Mouse (Mus musculus): Measurements from ENCODE around the gene Tgif2. TPM values are rescaled to one million over a fixed set of nuclear protein-coding genes. Genes with fewer than 3 reads are reported as not detected.
"Not testable (repeated sequence)": the region's sequence is repeated elsewhere in the genome, so short reads cannot be mapped to it uniquely, and the experiment has no call there.

Tgif2 gene
- total RNA-seq, 2 experiments from 2014 or later, result 5.7 to 6.0 TPM

DNA sequence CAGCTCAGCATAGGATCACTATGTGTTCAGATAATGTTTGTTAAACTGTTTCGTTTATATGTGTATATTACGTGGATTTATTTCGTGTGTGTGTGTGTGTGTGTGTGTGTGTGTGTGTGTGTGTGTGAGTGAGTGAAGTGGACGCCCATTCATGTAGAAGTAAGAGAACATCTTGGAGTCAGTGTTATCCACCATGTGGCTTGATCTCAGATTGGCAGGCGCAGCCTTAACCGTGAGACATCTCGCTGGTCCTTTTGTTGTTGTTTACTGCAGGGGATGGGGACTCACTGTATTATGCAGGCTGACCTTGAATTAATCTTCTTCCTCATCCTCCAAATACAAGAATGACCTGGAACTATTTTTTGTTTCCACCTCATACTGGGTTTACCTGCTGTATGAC, 29.7 kb downstream of the Tgif2 start:
- DNase-seq, result no peak
- intact Hi-C loops (cut with DNase I), result no loop called here

GRCm38 (mm10) chr2:156870519-156870918, 30.7 kb downstream of the Tgif2 start:
- intact Hi-C loops (cut with DNase I), result loop anchor here (5.0 to 10.0 kb wide), 2 partner anchors 127 to 224 kb away; no protein-coding TSS in a partner anchor
- peak; percentile 37 for DNase-seq

DNA sequence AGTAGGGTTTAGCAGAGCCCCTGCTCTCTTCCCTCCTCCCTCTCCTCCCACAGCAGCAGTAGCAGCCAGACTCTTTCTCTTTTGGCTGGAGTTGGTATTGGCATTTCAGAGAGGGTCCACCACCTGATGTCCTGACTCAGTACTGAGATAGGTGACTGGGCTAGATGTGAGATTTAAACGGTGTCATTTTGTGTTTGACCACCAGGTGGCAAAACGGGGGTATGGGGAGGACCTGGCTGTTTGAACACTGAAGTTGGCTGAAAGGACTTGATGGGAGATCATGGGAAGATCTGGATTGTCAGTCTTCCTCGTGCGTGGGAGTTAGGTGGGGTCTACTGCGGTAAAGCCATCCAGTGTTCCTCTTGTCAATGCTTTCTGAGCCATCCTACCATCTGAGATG, 33.8 kb downstream of the Tgif2 start:
- DNase-seq, result peak; percentile 53
- intact Hi-C loops (cut with DNase I), result loop anchor here (5.0 to 10.0 kb wide), 2 partner anchors 124 to 221 kb away; no protein-coding TSS in a partner anchor

DNA sequence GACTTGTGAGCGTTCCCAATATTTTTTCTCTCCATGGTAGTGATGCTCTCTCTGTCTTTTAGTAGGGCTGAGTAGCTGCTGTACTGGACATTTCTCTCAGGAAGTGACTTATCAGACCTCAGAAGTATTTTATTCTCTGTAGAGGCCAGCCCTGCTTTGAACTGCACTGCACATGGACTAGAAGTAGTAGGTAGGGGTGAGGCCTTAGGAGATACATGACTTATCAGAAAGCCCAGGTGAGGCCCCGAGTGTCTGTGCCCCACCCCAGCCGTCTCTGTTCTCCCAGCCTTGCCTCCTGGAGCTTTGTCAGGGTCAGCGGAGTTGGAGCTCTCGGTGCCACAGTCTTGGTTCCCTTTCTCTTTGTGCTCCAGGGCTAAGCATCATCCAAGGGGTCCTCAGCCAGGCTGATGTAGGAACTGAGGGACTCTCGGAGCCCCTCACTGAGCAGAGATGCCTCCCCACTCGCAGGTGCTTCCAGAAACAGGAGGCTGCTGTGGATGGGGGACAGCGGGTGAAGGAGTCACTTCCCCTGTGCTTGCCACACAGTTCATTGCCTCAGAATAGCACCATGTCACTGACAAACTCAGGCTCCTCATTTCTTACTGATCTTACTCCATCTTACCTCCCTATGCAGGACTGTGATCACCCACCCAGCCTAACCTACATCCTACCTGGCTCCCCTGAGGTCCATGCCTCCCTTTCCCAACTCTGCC, 34.4 kb downstream of the Tgif2 start:
- intact Hi-C loops (cut with DNase I), result loop anchor here (5.0 to 10.0 kb wide), 2 partner anchors 123 to 221 kb away; no protein-coding TSS in a partner anchor
- DNase-seq, result no peak

GRCm38 (mm10) chr2:156874760-156875510, 35.1 kb downstream of the Tgif2 start:
- intact Hi-C loops (cut with DNase I), result loop anchor here (5.0 to 10.0 kb wide), 2 partner anchors 122 to 220 kb away; no protein-coding TSS in a partner anchor
- peak; percentile 27 for DNase-seq

GRCm38 (mm10) chr2:156877726-156878125, 37.9 kb downstream of the Tgif2 start:
- intact Hi-C loops (cut with DNase I), result loop anchor here (10.0 kb wide), 1 partner anchor 217 kb away; no protein-coding TSS in a partner anchor
- DNase-seq, result no peak

- intact Hi-C loops (cut with DNase I), result loop anchor here (10.0 kb wide), 1 partner anchor 215 kb away; no protein-coding TSS in a partner anchor
- no peak for DNase-seq
Measured at GRCm38 (mm10) chr2:156879541-156879940, 39.7 kb downstream of the Tgif2 start.

GRCm38 (mm10) chr2:156882431-156883001, 42.7 kb downstream of the Tgif2 start:
- intact Hi-C loops (cut with DNase I), result no loop called here
- no peak for DNase-seq

- intact Hi-C loops (cut with DNase I), result no loop called here
- peak; percentile 48 for DNase-seq
Measured at GRCm38 (mm10) chr2:156884396-156885211, 44.8 kb downstream of the Tgif2 start.

DNA sequence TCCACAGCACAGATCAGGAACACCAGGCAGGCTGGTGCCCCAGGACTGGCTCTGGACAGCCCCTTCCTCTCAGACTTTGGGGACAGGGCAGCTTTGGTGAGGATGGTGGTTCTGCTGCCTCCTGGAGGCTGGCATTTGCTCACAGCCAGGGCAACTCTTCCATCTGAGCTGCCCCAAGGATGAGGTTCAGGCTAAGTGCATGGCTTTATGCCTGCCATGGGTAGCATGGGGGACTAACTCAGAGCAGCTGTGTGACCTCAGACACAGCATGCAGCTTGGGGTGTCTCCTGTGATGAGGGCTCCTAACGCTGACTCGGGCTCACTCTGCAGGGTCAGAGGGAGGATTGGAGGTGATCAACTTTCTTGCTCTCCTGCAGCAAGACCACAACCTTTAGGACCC, 45.9 kb downstream of the Tgif2 start:
- DNase-seq; intact Hi-C loops (cut with DNase I): not testable (repeated sequence)

GRCm38 (mm10) chr2:156886084-156886631, 46.4 kb downstream of the Tgif2 start:
- intact Hi-C loops (cut with DNase I), result no loop called here
- no peak for DNase-seq

- intact Hi-C loops (cut with DNase I), result no loop called here
Measured at GRCm38 (mm10) chr2:156887017-156887416, 47.2 kb downstream of the Tgif2 start, which contains the start of gene Sla2. Sla2 (minus strand) TSS chr2:156887192.

DNA sequence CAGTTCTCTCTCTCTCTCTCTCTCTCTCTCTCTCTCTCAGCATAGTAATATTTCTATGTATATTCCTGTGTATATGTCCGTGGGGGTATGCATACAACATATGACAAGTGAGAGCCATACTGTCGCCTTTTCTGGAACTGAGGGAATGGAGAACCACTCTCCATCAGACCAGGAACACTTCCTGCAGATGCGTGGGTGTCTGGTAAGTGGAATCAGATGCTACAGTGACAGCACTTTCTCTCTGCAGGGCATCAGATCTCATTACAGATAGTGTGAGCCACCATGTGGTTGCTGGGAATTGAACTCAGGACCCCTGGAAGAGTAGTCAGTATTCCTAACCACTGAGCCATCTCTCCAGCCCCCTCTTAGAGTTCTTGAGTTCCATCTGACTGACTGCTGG, 48.7 kb downstream of the Tgif2 start:
- intact Hi-C loops (cut with DNase I), result no loop called here
- DNase-seq, result no peak

More at GRCm38 (mm10) chr2:156887017-156887416, 47.2 kb downstream of the Tgif2 start, which contains the start of gene Sla2:
- no peak for DNase-seq

DNA sequence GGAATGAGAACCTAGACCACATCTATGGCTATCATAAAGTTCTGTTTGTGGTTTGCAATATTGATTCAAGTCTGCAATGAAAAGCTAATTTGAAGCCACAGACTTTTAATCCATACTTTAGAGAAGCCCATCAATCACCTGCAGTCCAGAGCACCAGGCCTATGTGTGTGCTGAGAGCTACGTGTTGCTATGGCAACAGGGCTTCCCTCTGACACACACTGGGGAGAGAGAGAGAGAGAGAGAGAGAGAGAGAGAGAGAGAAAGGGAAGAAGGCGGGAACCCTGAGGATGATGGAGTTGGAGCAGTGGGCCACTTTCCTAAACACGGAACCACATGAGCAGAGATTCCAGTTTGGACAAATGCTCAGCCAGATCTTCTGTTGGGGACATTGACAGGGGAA, 52.4 kb downstream of the Tgif2 start:
- no peak for DNase-seq
- intact Hi-C loops (cut with DNase I), result no loop called here

- DNase-seq, result no peak
- intact Hi-C loops (cut with DNase I), result no loop called here
Measured at GRCm38 (mm10) chr2:156892821-156893220, 53.0 kb downstream of the Tgif2 start.

DNA sequence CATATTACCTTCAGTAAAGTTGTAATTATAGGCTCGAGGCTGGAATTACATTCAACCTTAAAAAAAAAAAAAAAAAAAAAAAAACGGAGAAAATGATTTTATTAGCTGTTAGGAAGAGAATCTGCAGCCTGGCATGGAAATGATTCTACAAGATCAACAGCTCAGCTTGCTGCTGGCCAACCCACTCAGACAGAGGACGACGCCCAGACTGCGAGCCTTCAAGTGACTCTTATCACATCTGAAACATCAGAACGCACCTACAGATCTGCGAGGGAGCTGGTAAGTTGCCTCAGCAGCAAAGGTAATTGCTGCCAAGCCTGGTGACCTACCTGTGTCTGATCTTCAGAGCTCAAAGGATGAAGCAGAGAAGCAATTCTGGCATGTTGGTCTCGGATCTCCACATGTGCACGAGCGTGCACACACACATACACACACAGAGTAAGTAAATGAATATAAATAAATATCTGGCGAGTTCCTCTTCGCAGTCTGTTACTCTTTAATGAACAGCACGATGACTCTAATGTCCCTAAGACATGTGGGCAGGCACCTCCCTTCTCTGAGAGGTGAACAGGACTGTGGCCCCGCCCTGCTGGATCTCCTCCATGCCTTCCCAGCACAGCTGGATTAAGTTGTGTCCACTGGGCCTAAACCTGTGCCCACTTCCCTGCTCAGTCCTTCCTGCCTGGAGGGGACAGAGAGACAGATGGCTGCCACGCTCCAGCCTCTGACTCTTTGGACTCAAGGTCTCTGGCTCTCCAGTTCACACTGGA, 54.9 kb downstream of the Tgif2 start:
- intact Hi-C loops (cut with DNase I), result no loop called here
- DNase-seq, result no peak

DNA sequence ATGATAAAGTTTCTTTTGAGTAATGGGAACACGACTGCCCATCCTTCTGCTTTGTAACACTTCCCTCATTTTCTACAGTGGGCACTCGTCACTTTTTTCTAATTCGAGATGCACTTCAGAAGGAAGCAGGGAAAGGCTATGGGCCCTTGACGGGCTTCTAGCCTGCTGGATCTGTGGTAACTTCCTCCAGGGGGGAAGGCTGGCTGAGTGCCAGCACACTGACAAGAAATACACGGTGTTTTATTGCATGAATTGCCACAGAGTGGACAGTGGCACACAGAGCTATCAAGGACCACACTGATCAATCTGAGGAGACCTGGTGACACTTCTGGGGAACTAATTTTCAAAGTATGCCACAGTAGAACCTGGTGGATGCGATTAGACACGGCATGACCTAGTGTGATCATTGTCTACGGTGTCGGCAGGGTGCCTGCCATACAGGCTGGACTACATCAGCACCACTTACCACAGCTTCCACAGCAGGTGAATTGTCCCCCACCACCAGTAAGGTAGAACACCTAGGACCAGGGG, 56.6 kb downstream of the Tgif2 start:
- intact Hi-C loops (cut with DNase I), result no loop called here
- DNase-seq, result peak; percentile 41

DNA sequence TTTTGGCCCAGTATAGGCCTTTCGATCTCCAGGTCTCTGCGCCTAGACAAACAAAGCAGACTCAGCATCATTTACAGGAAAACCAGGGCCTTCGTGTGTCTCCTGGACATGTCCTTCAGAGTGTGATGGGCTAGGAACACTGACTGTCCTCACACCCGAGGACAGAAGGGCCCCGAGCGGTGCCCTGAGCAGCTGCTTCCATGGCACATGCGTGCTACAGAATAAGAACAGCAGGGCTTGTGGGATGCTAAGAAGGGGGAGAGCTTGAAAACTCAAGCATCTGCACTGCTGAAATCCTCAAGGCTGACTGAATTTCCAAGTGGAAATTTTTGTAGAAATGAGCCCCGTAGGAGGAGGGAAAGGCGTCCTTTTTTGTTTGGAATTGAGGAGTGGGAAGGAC, 57.2 kb downstream of the Tgif2 start:
- intact Hi-C loops (cut with DNase I), result no loop called here
- DNase-seq, result no peak

DNA sequence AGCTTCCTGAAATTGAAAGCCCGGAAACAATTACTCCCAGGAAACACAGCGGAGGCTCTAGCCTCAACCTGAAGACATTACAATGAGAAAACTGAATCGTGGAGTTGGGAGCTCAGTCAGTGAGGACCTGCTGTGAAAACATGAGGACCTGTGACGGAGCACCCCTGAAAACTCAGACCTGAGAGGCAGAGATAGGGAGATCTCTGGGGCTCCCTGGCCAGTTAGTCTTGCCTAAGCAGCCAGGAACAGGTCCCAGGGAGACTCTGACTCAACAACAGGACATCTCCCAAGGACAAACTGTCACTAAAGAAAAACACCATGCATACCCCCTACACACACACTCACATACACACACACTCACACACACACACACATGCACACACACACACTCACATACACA, 58.6 kb downstream of the Tgif2 start:
- intact Hi-C loops (cut with DNase I), result no loop called here
- DNase-seq, result no peak

Measured in left cerebral cortex, postnatal 4 days (tissue).